Mouse (Mus musculus) layer of hippocampus, postnatal 36 days (tissue): ENCODE measurements around the gene 2810408A11Rik. TPM values are rescaled to one million over a fixed set of nuclear protein-coding genes. Genes with fewer than 3 reads are reported as not detected.

Experiments used
- DNase-seq, 2 experiments: peaks; one replicate each; pipeline ENCODE4 v3.0.0; 2022
- total RNA-seq, 2 experiments: library from RNA; stranded (reverse); gene quantifications; 2 replicates each; pipeline ENCODE4 v1.2.3; 2021

2810408A11Rik gene
- total RNA-seq, result under 1 TPM; 0.46 to 0.95 TPM

DNA sequence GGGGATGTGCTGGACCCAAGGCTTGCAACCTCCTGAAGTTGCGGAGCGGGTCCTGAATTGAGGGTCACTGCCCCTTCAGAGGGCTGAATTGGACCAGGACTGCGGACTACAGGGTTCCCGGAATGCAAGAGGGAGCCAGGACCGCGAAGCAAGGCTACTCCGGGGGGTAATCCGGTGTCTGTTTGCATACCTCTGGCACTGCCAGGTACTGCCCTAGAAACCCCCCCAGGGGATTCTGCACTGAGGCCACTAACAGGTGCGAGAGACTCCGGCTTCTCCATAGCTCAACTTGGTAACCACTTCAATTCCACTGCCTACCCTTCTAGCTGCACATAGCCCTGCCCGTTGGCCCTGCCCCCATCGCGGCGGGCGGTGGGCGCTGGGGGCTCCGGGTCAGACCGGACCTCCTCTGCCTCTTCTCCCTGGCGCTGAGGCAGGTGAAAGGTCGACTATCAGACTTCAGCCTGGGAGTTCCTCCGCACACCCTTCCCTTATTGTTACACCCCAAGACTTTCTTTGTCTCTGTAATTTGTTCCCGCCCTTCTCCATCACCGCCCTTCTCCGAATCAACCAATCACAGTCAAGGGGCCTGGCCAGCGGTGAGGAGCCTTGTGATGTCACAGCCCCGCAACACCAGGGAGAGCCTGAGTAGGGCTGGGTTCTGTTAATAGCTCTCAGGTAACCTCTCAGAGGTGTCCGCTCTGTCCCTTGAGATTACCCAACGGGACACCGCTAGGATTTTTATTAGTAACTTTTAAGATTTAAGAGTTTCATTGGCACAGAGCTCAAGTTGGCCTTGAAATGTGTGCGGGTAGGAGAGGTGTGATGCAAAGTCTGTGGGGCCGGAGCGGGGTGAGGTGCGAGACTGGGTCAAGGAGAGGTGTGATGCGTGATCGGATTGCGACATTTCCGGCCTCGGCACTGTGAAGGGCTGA is at the start of gene 2810408A11Rik, which contains the start of gene Neurl4:
2810408A11Rik (minus strand) TSS at position 517 of the 935 bp plus-strand sequence.
Neurl4 (plus strand) TSS at position 602 of the 935 bp plus-strand sequence.
- DNase-seq, result peak; percentile 84 to 86

DNA sequence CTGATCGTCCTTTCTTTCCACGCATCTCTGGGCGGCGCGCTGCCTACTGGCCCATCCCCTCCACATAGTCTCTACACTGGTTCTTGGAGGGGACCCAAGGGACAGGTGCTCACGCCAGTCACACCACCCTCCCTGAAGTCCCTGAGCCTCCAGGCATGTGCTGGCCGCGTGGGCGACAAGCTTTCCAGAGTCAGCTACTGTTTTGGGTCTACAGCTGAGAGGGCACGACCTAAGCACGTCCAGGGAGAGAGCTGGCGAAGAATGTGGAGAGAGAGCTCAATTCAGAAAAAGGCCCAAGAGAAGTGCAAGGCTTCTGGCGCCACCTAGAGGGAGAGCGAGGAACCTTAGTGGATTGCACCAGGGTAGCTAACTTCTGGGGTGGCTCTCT is 48.0 kb upstream of the 2810408A11Rik start:
- DNase-seq, result peak; percentile 55 to 62

DNA sequence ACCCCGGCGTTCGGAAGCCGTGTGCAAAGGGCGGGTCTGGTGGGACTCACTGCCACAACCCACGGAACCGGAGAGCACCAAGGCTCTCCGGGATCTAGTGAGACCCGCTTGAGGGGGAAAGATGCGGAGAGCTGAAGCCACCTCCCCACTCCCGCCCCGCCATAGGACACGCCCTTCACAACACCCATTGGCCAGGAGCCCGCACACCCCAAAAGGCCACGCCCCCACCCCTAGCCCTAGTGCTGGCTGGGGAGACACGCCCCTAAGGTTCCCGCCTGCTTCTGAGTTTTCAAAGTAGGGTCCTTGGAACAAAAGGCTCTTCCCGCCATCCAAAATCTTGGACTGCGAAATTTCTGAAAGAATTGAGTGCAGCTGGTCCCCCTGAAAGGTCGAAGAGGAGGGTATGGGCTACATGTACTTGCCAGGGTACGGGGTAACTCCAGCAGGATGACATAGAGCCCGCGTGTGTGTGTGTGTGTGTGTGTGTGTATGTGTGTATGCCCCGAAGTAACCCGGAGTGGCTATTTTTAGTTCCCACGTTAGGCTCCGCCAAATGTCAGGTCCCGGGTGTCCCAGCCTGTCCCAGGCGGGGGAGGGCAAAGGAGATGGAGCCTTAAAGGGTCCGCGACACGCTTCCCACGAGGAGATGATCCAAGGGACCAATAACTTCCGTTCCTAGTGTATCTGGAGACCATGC is 47.4 kb upstream of the 2810408A11Rik start, which contains the start of gene Slc2a4:
Slc2a4 (minus strand) TSS at position 123 of the 697 bp plus-strand sequence.
- peak; percentile 42 to 52 for DNase-seq

DNA sequence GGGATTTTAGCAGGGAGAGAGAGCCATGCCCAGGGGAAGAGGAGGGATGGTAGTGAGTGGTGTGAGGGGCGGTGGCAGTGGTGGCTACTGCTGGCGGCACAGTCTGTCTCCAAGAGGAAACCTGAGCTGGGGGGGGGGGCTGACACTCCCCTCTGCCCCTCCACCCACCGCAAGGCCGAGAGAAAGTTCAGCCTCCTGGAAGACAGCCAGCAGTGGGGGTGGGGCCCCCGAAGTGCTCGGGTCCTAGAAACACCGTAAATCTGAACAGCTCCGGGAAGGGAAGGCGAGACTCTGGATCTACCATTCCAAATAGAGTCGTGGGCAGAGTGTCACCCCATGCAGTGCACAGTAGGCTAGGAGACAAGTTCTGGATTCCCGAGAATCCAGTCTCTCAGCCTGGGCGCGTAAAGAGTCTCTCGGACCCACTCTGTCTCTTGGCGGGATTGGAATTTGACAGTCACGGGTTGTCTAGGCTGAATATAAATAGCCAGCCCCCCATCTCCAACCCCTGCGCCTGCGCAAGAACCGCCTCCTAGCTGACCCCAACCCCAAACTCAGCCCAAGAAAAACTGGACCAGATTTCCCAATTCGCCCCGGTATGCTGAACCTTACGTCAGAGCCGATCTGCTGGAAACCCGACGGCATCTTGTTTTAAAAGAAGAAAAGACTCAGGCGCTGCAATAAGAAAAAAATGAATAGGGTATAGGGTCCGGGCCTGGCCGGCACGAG is 46.7 kb upstream of the 2810408A11Rik start:
- DNase-seq, result no peak

DNA sequence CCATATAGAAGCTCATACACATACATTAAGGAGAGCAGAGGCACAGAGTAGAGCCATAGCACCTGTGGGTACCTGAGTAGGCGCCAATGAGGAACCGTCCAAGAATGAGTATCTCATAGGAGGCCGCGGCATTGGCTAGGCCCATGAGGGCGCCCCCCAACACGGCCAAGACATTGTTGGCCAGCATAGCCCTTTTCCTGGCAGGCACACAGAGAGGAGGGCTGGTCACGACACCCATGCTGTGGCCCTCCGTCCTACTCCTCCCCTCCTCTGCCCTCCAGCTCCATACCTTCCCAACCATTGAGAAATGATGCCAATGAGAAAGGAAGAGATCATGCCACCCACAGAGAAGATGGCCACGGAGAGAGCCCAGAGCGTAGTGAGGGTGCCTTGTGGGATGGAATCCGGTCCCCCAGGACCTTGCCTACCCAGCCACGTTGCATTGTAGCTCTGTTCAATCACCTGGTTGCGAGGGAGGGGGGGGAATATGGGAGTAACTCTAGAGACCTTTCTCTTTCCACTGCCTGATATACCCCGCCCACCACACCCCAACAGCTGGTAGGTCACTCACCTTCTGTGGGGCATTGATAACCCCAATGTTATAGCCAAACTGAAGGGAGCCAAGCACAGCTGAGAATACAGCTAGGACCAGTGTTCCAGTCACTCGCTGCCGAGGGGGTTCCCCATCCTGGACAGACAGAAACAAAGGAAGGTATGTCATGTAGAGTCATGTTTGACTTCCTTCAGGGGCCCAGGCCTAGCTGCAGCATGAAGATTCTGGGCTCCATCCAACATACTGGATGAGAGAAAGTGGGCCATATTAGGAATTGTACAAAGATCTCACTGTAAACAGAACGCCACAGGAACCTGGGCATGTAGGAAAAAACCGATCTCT is 45.5 kb upstream of the 2810408A11Rik start:
- no peak for DNase-seq

DNA sequence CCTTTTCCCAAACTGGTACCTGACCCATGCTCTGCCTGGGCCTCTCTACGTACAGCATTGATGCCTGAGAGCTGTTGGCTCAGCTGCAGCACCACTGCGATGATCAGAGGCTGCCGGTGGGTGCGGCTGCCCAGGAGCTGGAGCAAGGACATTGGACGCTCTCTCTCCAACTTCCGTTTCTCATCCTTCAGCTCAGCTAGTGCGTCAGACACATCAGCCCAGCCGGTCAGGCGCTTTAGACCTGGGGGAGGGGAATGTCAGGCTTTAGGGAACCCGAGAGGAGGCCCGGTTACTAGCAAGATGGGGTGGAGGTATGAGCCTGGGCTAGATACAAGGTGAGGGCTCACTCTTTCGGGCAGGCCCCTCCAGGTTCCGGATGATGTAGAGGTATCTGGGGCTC is 44.4 kb upstream of the 2810408A11Rik start:
- DNase-seq, result no peak

DNA sequence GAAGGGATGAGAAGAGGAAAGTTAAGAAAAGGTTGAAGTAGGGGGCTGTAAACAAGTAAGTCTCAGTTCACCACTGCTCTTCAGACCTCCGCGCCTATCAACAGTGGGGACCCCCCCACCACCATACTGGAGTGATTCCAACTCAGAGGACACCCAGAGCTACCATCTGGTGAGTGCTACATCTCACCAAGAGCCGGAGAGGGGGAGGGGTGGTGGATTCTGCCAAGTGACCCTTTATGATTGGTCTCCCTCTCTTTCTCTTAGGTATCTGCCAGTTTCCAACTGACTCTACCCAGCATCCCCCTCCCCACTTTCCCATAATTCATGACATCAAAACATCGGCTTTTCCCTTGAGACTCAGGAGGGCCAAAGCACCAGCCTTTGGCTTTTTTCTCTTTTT is 40.2 kb upstream of the 2810408A11Rik start:
- no peak for DNase-seq

DNA sequence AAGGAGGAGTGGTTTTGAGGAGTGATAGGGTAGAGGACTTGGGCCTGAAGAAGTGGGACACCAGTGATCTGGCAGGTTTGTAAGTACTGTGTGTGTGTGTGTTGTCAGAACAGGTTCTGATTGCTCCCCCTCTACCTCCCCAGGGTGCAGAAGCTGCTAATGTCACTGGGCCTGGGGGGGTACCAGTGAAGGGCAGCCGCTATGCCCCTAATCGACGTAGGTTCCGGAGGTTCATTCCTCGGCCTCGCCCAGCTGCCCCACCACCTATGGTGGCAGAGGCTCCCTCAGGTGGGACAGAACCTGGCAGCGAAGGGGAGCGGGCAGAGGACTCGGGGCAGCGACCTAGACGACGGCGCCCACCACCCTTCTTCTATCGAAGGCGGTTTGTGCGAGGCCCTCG is 38.9 kb upstream of the 2810408A11Rik start:
- DNase-seq, result no peak

DNA sequence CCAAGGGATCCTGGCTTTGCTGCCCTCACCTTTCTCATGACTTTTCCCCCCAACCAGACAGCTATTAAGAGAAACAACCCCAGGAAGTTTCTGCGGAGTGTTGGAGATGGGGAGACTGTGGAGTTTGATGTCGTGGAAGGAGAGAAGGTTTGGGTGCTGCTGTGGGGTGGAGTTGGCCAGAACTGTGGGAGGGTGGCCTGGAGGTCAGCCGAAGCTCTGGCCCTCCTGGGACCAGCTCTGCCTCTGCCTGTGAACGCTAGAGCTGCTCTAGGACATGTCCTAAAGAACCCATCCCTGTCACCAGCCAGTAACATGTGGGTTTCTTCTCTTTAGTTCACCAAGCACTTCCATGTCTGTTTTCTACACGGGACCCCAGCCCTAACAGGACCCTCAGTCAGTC is 38.4 kb upstream of the 2810408A11Rik start:
- DNase-seq, result no peak

DNA sequence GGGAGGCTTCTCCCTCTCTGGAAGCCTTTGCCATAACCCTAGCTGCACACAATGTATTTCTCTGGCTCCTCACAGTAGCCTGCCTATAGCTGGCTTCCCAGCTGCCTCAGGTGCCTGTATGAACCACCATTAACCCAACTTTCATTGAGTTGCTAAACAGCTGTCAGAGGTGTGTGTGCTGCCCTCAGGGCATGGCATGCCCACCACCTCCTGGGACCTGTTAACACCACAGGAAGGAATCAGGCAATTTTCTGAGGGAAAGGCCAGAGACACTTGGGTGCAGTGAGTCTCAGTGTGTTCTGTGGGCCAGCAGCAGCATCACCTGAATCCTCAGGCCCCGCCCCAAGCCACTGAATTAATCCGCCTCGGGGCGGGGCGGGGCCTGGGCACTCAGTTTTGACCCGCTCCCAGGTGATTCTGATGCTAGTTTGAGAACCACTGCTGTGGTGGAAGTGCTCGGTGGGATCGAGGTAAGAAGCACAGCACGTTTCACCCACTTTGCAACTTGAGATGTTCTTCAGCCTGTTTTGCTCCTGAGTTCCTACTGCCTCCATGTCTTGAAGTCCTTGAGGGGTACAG is 37.7 kb upstream of the 2810408A11Rik start:
- no peak for DNase-seq

DNA sequence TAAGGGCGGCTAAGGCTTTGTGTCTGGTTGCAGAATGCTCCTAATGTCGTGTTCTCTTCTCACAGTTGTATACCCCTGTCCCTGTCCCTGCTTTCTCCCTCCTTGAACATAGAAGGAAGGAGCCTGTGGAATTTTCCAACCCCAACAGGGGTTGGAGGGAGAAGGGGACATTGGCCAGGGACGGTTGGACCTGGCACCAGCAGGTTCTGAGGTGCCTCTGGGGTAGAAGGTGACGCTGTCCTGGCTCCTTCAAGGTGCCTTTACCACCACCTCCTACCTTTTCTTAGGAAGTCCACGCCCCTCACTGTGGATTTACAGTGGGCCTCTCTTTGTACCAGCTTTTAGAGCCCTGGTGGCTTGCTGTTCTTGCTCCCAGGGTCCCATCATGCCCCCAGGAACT is 37.0 kb upstream of the 2810408A11Rik start:
- no peak for DNase-seq

DNA sequence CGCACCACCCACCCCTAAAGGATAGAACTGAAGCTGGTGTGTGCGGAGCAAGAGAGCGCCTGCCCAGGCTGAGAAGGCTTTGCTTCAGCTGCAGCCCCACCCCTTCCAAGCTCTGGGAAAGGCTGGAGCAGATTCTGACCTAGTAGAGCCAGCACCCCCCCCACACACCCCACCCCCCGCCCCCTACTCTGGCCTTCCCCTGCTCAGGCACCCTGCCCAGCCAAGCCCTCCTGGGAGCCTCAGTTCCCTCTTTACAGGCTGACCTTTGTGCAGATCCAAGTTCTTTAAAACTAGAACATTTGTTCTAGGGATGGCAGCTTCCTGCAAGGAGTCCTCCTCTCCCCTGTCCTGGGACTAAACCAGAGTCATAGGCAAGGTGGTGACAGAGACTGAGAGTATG is 36.6 kb upstream of the 2810408A11Rik start:
- no peak for DNase-seq

DNA sequence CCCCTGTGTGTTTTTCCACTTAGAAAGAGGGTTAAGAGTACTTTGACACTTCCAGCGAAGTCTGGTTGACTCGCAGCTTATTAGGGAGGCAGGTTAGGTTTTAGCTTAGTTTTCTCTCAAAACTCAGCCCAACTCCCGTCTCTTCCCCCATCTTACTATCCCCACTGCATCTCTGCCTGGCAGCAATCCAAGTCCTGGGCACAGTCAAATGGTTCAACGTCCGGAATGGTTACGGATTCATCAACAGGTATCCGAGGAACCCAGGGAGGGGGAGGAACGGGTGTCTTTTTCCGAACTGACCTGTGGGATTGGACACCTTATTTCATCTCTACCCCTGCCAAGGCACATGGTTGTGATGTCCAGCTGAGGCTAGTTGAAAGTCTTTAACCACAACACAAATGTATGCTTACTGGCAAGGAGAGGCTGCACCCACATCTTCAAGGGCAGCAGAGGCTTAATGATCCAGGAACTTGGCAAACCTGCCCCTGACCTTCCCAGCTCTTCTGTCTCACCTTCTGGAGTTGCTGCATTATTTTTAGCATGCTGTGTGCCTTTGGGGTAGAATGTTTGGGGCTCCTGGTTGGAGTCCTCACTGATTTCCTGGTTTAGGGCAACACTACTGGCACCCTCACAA is 36.0 kb upstream of the 2810408A11Rik start:
- no peak for DNase-seq

DNA sequence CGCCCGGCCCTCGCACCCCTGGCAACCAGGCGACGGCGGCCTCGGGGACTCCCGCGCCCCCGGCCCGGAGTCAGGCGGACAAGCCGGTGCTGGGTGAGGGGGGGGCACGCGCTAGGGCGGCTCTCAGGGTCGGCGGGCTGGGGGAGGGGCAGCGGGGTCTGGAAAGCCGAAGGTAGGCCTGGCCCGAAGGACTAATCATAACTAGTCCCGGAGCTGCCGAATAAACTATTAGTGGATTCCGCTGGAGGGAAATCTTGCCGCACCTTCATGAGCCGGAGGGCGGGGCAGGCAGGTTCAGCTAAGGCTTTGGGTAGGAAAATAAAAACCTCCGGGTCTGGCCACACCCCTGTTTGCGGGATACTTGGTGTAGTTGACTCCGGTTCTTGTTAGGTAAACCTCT is 35.4 kb upstream of the 2810408A11Rik start:
- no peak for DNase-seq

DNA sequence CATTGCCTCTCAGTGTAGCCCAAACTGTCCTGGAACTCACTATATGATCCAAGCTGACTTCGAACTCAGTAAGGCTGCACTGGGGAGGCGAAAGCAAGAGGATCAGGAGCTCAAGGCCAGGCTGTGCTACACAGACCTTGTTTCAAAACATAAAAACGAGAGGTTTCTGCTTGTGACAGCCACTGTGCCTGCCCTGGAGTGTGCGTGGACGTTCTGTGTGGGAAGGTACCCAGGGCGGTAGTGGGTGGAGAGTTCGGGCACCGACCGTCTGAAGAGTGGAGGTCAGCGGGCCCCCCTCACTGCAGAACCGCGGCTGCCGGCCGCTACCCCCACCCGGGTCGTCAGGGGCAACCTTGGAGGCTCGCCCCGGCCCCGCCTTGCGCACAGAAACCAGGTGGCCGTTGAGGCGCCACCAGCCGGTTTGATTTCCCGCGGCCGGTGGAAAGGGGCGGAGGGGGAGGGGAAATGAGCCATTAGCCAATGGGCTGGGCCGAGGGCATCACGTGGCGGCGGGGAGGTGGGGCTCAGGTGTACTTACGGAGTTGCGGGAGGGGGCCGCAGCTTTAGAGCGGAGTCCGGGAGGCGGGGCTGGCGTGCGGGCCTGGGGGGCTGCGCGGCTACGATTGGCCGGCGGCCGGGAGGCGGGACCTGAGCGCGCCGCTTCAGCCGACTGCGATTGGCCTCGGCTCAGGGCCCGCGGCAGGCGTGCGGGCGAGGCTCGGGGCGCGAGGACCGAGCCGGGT is 34.5 kb upstream of the 2810408A11Rik start, which contains the start of gene Ybx2:
Ybx2 (plus strand) TSS at position 660 of the 743 bp plus-strand sequence.
- peak; percentile 83 to 84 for DNase-seq

DNA sequence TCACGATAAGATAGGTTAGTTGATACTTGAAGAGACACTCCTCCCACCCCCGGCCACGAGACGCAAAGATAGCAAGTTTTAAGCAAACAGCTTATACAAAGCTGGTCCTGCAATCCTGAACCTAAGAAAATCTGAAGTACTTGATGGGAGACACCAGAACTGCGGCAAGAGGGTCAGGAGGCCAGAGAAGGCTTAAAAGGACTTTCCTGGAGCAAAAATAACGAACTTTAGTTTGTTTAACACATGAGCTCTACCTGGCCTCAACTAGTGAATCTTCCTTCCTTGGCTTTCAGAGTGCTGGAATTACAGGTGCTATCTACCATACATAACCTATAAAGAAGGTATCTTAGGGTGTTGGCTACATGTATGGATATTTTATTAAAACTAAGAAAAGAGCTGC is 33.9 kb upstream of the 2810408A11Rik start:
- DNase-seq, result no peak

DNA sequence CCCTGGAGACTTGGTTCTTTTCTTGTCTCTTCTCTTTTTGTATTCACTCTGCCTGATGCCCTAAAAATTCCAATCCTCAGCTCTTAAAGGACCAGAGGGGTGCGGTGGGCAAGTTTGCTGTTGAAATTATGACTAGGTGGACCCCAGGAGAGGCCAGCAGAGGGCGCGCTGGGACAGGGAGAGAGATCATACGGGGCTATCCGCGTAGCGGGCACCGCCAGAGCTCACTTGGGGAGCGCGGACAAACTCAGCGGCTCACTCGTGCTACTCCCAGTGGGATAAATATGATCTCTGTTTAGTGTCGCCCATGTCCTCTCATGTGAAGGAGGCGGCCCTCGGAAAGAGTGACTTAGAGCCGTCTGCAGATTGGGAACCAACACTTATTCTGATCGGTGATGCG is 33.4 kb upstream of the 2810408A11Rik start:
- peak; percentile 85 to 90 for DNase-seq

DNA sequence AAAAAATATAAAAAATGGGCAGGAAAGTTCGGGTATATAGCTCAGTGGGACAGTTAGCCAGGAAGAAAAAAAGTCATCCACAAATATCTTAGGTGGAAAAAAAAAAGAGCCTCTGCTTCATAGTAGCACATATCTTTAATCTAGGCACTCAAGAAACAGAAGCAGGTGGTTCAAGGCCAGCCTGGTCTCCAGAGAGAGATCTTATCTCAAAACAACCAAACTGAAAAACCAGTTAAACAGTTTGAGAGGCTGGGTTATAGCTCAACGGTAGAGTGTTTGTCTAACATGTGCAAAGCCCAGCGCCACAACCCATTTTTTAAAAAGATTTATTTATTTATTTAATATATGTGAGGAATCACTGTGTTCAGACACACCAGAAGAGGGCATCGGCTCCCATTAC is 32.3 kb upstream of the 2810408A11Rik start:
- DNase-seq, result no peak

DNA sequence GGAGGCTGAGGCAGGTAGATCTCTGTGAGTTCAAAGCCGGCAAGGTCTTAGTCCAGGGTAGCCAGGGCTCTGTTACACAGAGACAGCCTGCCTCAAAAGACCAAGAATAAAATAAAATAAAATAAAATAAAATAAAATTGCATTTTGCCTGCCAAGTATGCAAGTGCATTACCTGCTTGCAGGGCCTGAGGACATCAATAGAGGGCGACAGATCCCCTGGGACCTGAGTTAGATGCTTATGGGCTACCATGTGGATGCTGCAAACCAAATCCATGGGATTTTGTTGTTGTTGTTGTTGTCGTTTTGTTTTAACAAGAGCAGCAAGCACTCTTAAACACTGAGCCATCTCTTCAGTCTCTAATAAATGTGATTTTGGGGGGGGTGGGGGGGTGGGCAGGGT is 31.5 kb upstream of the 2810408A11Rik start:
- no peak for DNase-seq

DNA sequence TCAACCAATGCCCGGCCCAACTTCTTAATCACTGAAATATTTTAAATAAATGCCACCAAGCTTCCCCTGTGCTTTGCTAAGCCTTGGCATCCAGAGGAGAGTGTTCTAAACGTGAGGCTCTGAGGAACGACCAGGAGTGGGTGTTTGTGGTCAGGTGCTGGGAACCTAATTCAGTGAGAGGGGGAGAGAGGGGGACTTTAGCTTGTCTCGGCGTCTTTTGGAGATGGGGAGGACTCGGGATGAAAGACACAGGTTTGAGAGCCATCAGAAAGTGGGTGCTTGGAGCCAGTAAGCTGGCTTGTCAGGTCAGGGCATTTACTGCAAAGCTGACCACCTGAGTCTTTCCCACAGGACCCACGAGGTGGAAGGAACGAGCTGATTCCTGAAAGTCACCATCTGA is 31.0 kb upstream of the 2810408A11Rik start:
- no peak for DNase-seq
